ENCODE assay signal across 8 mouse cellular contexts in the genomic region with DNA sequence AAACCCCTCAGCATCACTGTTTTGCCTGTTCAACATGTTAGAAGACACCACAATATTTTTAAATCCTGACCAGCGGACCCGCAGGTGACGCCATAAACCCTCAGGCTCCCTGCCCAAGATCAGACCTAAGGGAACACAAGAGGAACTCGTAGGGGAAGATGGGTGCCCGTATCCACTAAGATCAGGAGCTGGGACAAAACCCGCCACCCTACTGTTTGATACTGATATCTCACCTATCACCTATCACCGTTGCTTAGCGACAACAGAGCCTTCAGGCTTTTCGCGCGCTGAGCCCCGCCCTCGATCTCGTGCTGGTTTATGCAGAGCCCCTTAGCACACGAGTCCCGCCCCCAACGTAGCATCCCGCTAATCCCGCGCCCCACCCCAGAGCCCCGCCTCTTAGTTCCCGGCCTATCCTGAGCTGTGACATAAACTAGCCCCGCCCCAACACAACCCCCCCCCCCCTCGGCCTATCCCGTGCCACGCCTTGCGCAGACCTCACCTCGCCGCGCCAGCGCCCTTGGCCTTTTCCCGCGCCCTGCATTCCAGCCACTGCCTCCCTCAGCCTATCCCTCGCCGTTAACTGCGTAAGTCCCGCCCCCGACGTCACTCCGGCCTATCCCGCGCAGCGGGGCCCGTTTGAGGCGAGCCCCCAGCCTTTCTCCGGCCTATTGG. TPM values are rescaled to one million over a fixed set of nuclear protein-coding genes. Genes with fewer than 3 reads are reported as not detected.
DNase-seq lines count a peak whose midpoint lies in the region; ATAC-seq lines count a peak whose summit lies in the region.

A gene (plus strand): TSS at position 500 of the 675 bp plus-strand sequence.

- peaks cover 16% of the 10 kb centered on the region for H3K4me1 ChIP-seq in intestine, embryonic 14.5 days (replicated peaks; ENCODE audit: control insufficient read depth, insufficient read depth, low read length)

- peak within 1 kb of the TSS; percentile 87 for H3K27ac ChIP-seq in intestine, embryonic 14.5 days (ENCODE audit: low read depth)

- intact Hi-C loops in left cerebral cortex, postnatal 14 days (cut with DNase I): no loop called here

- peaks cover 16% of the 10 kb centered on the region for H3K36me3 ChIP-seq in intestine, embryonic 14.5 days (ENCODE audit: control insufficient read depth, insufficient read depth, low read length)

- peak; percentile 96 to 97 for DNase-seq in adrenal gland, adult 18-20 months (ENCODE audit: low spot score in 2 of 2)
- peak; percentile 100 for DNase-seq in embryo, embryonic 11 days
- peak; percentile 100 for DNase-seq in gastrocnemius, postnatal 25 days
- DNase-seq in intestine, embryonic 14.5 days (ENCODE audit: low spot score): peak; percentile 95
- peak; percentile 96 to 97 for DNase-seq in left cerebral cortex, postnatal 14 days (ENCODE audit: low spot score in 2 of 2)
- DNase-seq in mesoderm, embryonic 11.5 days (ENCODE audit: low read depth, low spot score): peak; percentile 99
- DNase-seq in right cerebral cortex, postnatal 36 days (ENCODE audit: low spot score in 2 of 2): peak; percentile 97
- DNase-seq in yolk sac, embryonic 10.5 days (ENCODE audit: low spot score): peak; percentile 100

- peak within 1 kb of the TSS; percentile 81 for H3K9ac ChIP-seq in intestine, embryonic 14.5 days (ENCODE audit: low read length)

- H3K4me2 ChIP-seq in intestine, embryonic 14.5 days (ENCODE audit: low read length): peak within 1 kb of the TSS; percentile 88

- WGBS in intestine, embryonic 14.5 days: 1% methylated on average over 45 of the region's 46 CpGs

- peak within 1 kb of the TSS; percentile 93 for H3K4me3 ChIP-seq in intestine, embryonic 14.5 days (ENCODE audit: low read depth, low read length)

- no peaks in the 10 kb centered on the region for H3K9me3 ChIP-seq in intestine, embryonic 14.5 days (ENCODE audit: control insufficient read depth, low read length)

- no peaks in the 10 kb centered on the region for H3K27me3 ChIP-seq in intestine, embryonic 14.5 days (replicated peaks; ENCODE audit: control insufficient read depth, insufficient read depth, low read length)

- peak; percentile 98 for ATAC-seq in intestine, embryonic 14.5 days (replicated peaks; ENCODE audit: low FRiP score, low TSS enrichment, low read depth)

RNA-seq across cellular contexts. Expression of the gene that starts here (rescaled TPM):
- 10 to 100 TPM; 36.6 to 43.6 TPM for total RNA-seq in adrenal gland, adult 18-20 months (2021)
- total RNA-seq in gastrocnemius, postnatal 25 days (2021): 10 to 100 TPM; 13.4 to 16.1 TPM
- polyA plus RNA-seq in intestine, embryonic 14.5 days (2014; fragmentation: Nextera tagmentation; extraction: Ambion mirVana): 315 and 324 TPM in 2 replicates
- total RNA-seq in left cerebral cortex, postnatal 14 days (2021): 10 to 100 TPM; 14.5 to 16.8 TPM

Comparison
In these comparisons a context has a peak if more than half of its experiments do, and no peak if none do; other contexts are left out.
1. Peak in every context shown above with its lines: DNase-seq, ATAC-seq, H3K4me3 ChIP-seq and H3K27ac ChIP-seq.